Mouse (Mus musculus) liver, adult 2 months (tissue): Measurements from ENCODE around the gene Gm17482. TPM values are rescaled to one million over a fixed set of nuclear protein-coding genes. Genes with fewer than 3 reads are reported as not detected.
"Not testable (repeated sequence)": the region's sequence is repeated elsewhere in the genome, so short reads cannot be mapped to it uniquely, and the experiment has no call there.

Experiments
- DNase-seq: peaks from one replicate; pipeline ENCODE4 v3.0.0-alpha.2; 2011; ENCODE audit warnings: low read depth, low spot score; ENCODE audit errors: extremely low read depth
- H3K27ac ChIP-seq: fragments of 200-500 bp; replicated peaks from 2 replicates; pipeline ENCODE4 v1.5.1; 2012; ENCODE audit warnings: low read depth, mild to moderate bottlenecking, control low read depth, inconsistent platforms, low read length; ENCODE audit not compliant: insufficient read depth
- H3K27me3 ChIP-seq: fragments of 200-500 bp; 2 replicates; pipeline ENCODE4 v1.6.1; 2012; ENCODE audit warnings: mild to moderate bottlenecking, moderate library complexity, low read length, inconsistent platforms; ENCODE audit not compliant: control insufficient read depth, insufficient read depth
- H3K36me3 ChIP-seq: fragments of 200-500 bp; 2 replicates; pipeline ENCODE4 v1.6.1; 2012; ENCODE audit warnings: low read length, inconsistent platforms; ENCODE audit not compliant: control insufficient read depth, insufficient read depth
- H3K4me1 ChIP-seq: fragments of 200-500 bp; 2 replicates; pipeline ENCODE4 v1.6.1; 2011; ENCODE audit warnings: low read length; ENCODE audit not compliant: control insufficient read depth, insufficient read depth
- H3K4me3 ChIP-seq: fragments of 200-500 bp; 2 replicates; pipeline ENCODE4 v1.5.1; 2011; ENCODE audit warnings: low read depth, mild to moderate bottlenecking, control low read depth, low read length, moderate library complexity; ENCODE audit not compliant: insufficient read depth
- H3K79me2 ChIP-seq: fragments of 200-500 bp; 2 replicates; pipeline ENCODE4 v1.6.1; 2012; ENCODE audit warnings: inconsistent platforms, mild to moderate bottlenecking, low read length, moderate library complexity; ENCODE audit not compliant: control insufficient read depth, insufficient read depth
- H3K9ac ChIP-seq: fragments of 200-500 bp; 2 replicates; pipeline ENCODE4 v1.6.1; 2012; ENCODE audit warnings: low read depth, mild to moderate bottlenecking, control low read depth, inconsistent platforms, low read length
- CTCF ChIP-seq: fragments of 200-500 bp; IDR thresholded peaks from 2 replicates; pipeline ENCODE4 v1.5.1; 2011; ENCODE audit warnings: low read depth, low read length, control low read depth
- POLR2A ChIP-seq: fragments of 200-500 bp; IDR thresholded peaks from 2 replicates; pipeline ENCODE4 v1.6.1; 2011; ENCODE audit warnings: low read length, control low read depth; ENCODE audit not compliant: insufficient read depth; ENCODE audit errors: extremely low read depth
- WGBS: fragments of 180-500 bp; shearing (Covaris S2); methylation state at CpG from one replicate; pipeline ENCODE4 v1.1.7; 2018; 5-methylcytosine and 5-hydroxymethylcytosine counted together
- polyA plus RNA-seq: library from polyadenylated mRNA; depleted of rRNA; stranded (reverse); fragments of >200 nt; gene quantifications from 2 replicates; pipeline ENCODE4 v1.2.3, GENCODE M21; 2012
- total RNA-seq: library from RNA; depleted of rRNA; stranded (reverse); fragments of >200 nt; gene quantifications from 2 replicates; pipeline ENCODE4 v1.2.3, GENCODE M21; 2014

The Gm17482 gene
- total and polyA plus RNA-seq, 2 experiments, result not detected

- Histone ChIP-seq H3K79me2 (no peaks in the 10 kb centered on the region), H3K4me3 (no peak overlapping the region), H3K36me3 (no peaks in the 10 kb centered on the region), H3K27ac (no peak overlapping the region), H3K4me1 (no peaks in the 10 kb centered on the region), H3K27me3 (no peaks in the 10 kb centered on the region), H3K9ac (no peak overlapping the region)
- DNase-seq, result peak; percentile 61
- 8% methylated on average over 2 of the region's 2 CpGs for WGBS
- TF ChIP-seq CTCF (peak; percentile 80), POLR2A (no peak)
Observed at GRCm38 (mm10) chr6:115227529-115227928, 386 bp downstream of the Gm17482 start.

- Histone ChIP-seq H3K27me3 (no peaks in the 10 kb centered on the region), H3K9ac (no peak overlapping the region), H3K79me2 (no peaks in the 10 kb centered on the region), H3K36me3 (no peaks in the 10 kb centered on the region), H3K4me1 (no peaks in the 10 kb centered on the region), H3K27ac (no peak overlapping the region), H3K4me3 (no peak overlapping the region)
- DNase-seq, result no peak
- WGBS, result 79% methylated on average over 3 of the region's 3 CpGs
- TF ChIP-seq POLR2A (no peak), CTCF (no peak)
Observed at GRCm38 (mm10) chr6:115230557-115230956, 3.4 kb downstream of the Gm17482 start.

- no peak overlapping the region for H3K4me3 ChIP-seq
- no peaks in the 10 kb centered on the region for H3K36me3 ChIP-seq
- no peak for DNase-seq
- WGBS, result 71% methylated on average over 4 of the region's 4 CpGs
- no peaks in the 10 kb centered on the region for H3K79me2 ChIP-seq
- no peak overlapping the region for H3K9ac ChIP-seq
- no peaks in the 10 kb centered on the region for H3K4me1 ChIP-seq
- TF ChIP-seq CTCF (no peak), POLR2A (no peak)
- no peak overlapping the region for H3K27ac ChIP-seq
- no peaks in the 10 kb centered on the region for H3K27me3 ChIP-seq
Observed at GRCm38 (mm10) chr6:115231836-115232235, 4.7 kb downstream of the Gm17482 start.

GRCm38 (mm10) chr6:115232562-115232961, 5.4 kb downstream of the Gm17482 start:
- H3K27ac ChIP-seq, result no peak overlapping the region
- H3K9ac ChIP-seq, result no peak overlapping the region
- no peak for DNase-seq
- H3K36me3 ChIP-seq, result no peaks in the 10 kb centered on the region
- H3K4me3 ChIP-seq, result no peak overlapping the region
- 80% methylated on average over 1 of the region's 1 CpGs for WGBS
- no peaks in the 10 kb centered on the region for H3K27me3 ChIP-seq
- no peak for TF ChIP-seq POLR2A
- TF ChIP-seq CTCF, result no peak
- H3K79me2 ChIP-seq, result no peaks in the 10 kb centered on the region
- H3K4me1 ChIP-seq, result no peaks in the 10 kb centered on the region

GRCm38 (mm10) chr6:115238031-115239027, 11.2 kb downstream of the Gm17482 start:
- peak; percentile 14 for DNase-seq
- H3K36me3 ChIP-seq, result no peaks in the 10 kb centered on the region
- H3K79me2 ChIP-seq, result no peaks in the 10 kb centered on the region
- no peak overlapping the region for H3K9ac ChIP-seq
- H3K4me1 ChIP-seq, result peaks cover 6% of the 10 kb centered on the region
- TF ChIP-seq CTCF (no peak), POLR2A (no peak)
- no peak overlapping the region for H3K4me3 ChIP-seq
- no peaks in the 10 kb centered on the region for H3K27me3 ChIP-seq
- WGBS, result 61% methylated on average over 9 of the region's 9 CpGs
- H3K27ac ChIP-seq, result no peak overlapping the region

- no peaks in the 10 kb centered on the region for H3K27me3 ChIP-seq
- H3K79me2 ChIP-seq, result no peaks in the 10 kb centered on the region
- WGBS, result 96% methylated on average over 7 of the region's 7 CpGs
- TF ChIP-seq POLR2A (no peak), CTCF (no peak)
- DNase-seq, result no peak
- no peak overlapping the region for H3K4me3 ChIP-seq
- H3K36me3 ChIP-seq, result no peaks in the 10 kb centered on the region
- no peak overlapping the region for H3K27ac ChIP-seq
- H3K9ac ChIP-seq, result no peak overlapping the region
- peaks cover 6% of the 10 kb centered on the region for H3K4me1 ChIP-seq
Observed at GRCm38 (mm10) chr6:115239335-115239734, 12.2 kb downstream of the Gm17482 start.

- H3K27me3 ChIP-seq, H3K27ac ChIP-seq, H3K4me1 ChIP-seq, H3K36me3 ChIP-seq, H3K9ac ChIP-seq, DNase-seq, H3K79me2 ChIP-seq, H3K4me3 ChIP-seq: not testable (repeated sequence)
- 70% methylated on average over 2 of the region's 2 CpGs for WGBS
Observed at GRCm38 (mm10) chr6:115240431-115240830, 13.3 kb downstream of the Gm17482 start.
